ENCODE assay signal across 21 mouse cellular contexts in the genomic region with DNA sequence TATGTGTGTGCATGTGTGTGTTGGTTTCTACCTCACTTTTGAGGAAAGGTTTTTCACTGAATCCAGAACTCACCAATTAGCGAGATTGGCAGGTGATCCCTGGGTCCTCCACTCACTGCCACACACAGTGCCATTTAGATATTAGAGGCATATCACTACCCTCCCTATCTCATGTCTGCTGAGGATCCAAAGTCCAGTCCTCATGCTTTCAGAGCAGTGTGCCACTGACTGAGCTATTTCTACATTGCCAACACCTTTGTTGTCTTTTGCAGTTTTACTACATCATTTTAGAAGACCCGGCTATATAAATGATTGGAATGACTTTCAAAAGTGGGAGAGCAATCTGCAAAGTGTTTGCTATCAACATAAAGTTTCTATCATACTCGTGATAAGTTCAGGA.
"Had no signal": no experiment of that assay in that cellular context is flagged by ENCODE, and none has a peak within 500 bp of the region (broad histone marks: within the 10 kb centered on the region; RNA-seq: fewer than 3 reads in every experiment).

No protein-coding gene starts in this region.

- H3K27ac ChIP-seq: kidney, embryonic 15.5 days; layer of hippocampus, adult 2 months; left cerebral cortex, adult 2 months; liver, embryonic 15.5 days; macrophage; midbrain, embryonic 12.5 days; midbrain, embryonic 15.5 days; neural tube, embryonic 13.5 days had no signal

- DNase-seq: kidney, adult 11 months; kidney, adult 8-10 months; kidney, postnatal 10 days; kidney, postnatal 36 days; layer of hippocampus, postnatal 36 days; lung, adult 2 months; lung, postnatal 14 days; retina, postnatal 1 day; right cerebral cortex, postnatal 25 days; thymus, adult 2 months; thymus, postnatal 14 days had no signal

- H3K4me2 ChIP-seq: kidney, embryonic 15.5 days; liver, embryonic 11.5 days; liver, embryonic 15.5 days; midbrain, embryonic 12.5 days; midbrain, embryonic 15.5 days; neural tube, embryonic 13.5 days had no signal

- H3K4me3 ChIP-seq: kidney, embryonic 15.5 days; layer of hippocampus, adult 2 months; left cerebral cortex, adult 2 months; liver, embryonic 15.5 days; midbrain, embryonic 12.5 days; midbrain, embryonic 15.5 days; myocyte; neural tube, embryonic 13.5 days had no signal

- H3K4me1 ChIP-seq: kidney, embryonic 15.5 days; liver, embryonic 15.5 days; midbrain, embryonic 12.5 days; midbrain, embryonic 15.5 days; neural tube, embryonic 13.5 days had no signal

- H3K27me3 ChIP-seq: kidney, embryonic 15.5 days; liver, embryonic 15.5 days; midbrain, embryonic 12.5 days; midbrain, embryonic 15.5 days; neural tube, embryonic 13.5 days had no signal

- ATAC-seq: midbrain, embryonic 15.5 days had no signal

- H3K36me3 ChIP-seq: kidney, embryonic 15.5 days; liver, embryonic 15.5 days; midbrain, embryonic 12.5 days; midbrain, embryonic 15.5 days; neural tube, embryonic 13.5 days had no signal

- H3K9me3 ChIP-seq: kidney, embryonic 15.5 days; liver, embryonic 15.5 days; midbrain, embryonic 12.5 days; midbrain, embryonic 15.5 days; neural tube, embryonic 13.5 days had no signal

- H3K9ac ChIP-seq: kidney, embryonic 15.5 days; liver, embryonic 15.5 days; midbrain, embryonic 12.5 days; midbrain, embryonic 15.5 days; neural tube, embryonic 13.5 days had no signal
